Mouse (Mus musculus) left cerebral cortex, adult 8-10 months (tissue): ENCODE measurements around the gene Zfp664. TPM values are rescaled to one million over a fixed set of nuclear protein-coding genes. Genes with fewer than 3 reads are reported as not detected.

Source experiments
- DNase-seq, 2 experiments: peaks; one replicate each; pipeline ENCODE4 v3.0.0; 2022; ENCODE audit warnings: low spot score in 2 of 2
- total RNA-seq, 4 experiments: library from RNA; stranded (reverse); gene quantifications; 2 replicates each; pipeline ENCODE4 v1.2.4; 2022

Gene Zfp664
- 10 to 100 TPM; 62.0 to 71.7 (median 64.9) TPM for total RNA-seq

DNA sequence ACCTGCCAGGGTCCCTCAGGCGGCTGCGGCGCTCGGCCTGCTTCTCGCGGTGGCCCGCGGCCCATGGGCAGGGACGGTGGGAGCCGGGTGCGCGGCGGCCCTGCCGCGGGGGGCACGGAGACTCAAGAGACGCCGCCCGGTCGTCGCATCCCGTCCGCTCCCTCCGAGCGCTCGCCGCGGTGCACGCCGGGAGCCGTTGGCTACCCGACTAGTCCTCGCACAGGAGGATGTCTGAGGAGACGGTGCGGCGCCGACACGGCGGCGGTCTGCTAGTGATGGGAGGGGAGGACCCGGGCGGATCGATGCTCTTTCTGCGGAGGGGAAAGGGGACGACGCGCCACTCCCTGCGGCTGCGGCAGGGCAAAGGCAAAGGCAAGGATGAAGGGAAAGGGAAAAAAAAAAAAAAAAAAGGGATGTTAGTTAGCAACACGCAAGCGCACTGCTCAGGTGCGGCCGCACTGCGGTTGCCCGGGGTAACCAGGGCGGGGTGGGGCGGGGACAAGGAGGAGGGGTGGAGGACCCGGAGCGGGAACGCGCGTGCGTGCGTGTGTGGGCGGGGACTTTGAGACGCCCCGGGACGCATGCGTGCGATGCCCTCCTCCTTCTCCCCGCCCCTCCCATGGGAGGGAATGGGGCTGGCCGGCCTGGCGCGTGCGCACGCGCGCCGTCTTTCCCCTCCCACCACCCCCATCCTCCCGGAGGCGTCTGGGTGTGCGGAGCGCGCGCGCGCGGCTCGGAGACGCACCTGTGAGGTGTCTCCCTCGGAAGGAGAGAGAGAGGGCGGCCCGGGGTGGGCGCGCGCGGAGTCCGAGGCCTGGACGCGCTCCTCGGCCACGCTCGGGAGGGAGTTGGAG is at the start of gene Zfp664, which contains the start of gene Ccdc92:
TSS of gene Zfp664 (plus strand) at position 679 of the 854 bp plus-strand sequence.
TSS of gene Ccdc92 (minus strand) at position 412 of the 854 bp plus-strand sequence.
- DNase-seq = peak; percentile 78 to 97

DNA sequence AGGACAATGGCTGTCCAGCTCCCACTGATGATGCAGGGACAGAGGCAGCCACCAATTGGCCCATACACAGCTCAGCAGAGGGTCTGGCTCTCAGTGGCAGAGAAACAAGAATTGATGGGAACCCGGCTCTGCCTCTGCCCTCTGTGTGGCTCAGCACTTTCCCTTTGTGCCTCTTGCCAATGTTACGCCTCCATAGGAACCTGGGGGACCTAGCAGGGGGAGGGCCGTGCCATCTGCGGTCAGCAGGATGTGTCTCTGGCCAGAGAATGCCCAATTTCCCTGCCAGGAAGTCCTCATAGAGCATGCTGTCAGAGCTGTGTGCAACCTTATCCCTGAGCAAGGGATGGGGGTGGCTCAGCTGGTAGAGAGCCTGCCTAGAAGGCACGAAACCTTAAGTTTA is 47.7 kb upstream of the Zfp664 start:
- no peak for DNase-seq

DNA sequence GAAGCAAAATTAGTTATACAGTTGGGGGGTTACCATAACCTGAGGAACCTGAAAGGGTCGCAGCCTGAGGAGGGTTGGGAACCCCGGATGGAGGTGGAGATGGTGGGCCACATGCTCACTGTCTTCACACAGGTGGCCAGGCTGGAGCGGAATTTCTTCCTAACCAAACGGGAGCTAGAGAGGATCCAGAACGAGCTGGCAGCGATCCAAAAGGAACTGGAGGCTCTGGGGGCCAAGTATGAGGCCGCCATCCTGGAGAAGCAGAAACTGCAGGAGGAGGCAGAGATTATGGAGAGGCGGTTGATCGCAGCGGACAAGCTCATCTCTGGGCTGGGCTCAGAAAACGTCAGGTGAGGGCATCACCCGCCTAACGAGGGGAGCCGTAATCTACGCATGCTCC is 45.4 kb upstream of the Zfp664 start:
- no peak for DNase-seq

DNA sequence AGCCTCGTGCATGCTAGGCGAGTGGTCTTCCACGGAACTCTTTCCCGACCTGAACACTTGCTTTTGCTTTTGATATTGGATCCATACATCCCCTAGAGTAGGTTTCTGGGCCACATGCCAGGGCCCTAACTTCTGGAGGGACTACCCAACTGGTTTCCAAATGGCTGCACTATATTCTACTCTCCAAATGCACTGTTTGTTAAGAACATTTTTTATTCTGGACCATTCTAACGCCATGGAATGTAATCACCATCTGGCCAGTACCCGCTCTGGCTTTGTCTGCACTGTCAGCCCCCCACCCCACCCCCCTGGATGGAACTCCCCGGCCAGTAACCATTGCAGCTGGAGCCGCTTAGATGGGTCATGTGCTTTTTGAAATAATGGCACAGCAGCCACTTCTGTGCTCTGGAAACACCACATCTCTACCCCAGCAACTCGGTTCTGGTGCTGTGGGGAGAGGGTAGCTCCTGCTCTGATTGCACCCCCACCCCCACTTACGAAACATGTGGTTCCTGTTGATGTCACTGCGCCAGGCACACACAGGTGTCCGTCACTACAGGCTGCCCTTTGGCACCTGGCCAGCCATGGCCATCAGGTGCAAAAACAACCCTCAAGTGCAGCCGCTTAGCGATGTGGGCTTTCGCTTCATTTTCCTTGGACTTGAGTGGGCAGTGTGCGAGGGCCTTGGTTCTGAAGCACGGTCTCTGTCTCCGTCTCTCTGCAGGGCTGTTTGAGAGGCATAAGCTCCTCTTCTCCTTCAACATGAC is 40.2 kb upstream of the Zfp664 start:
- DNase-seq = no peak

DNA sequence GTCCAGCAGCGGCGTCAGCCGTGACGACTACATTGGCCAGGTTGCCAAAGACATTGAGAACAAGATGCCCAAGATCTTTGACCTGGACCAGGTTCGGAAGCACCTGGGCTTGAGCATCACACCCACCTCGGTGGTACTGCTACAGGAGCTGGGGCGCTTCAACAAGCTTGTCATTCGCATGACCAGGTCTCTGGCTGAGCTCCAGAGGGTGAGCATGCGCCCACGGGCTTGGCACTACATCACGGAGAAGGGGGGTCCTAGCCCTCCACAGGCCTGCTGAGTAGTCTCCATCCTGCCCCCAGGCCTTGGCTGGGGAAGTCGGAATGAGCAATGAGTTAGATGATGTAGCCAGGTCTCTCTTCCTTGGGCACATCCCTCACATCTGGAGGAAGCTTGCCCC is 32.2 kb upstream of the Zfp664 start:
- DNase-seq = no peak

DNA sequence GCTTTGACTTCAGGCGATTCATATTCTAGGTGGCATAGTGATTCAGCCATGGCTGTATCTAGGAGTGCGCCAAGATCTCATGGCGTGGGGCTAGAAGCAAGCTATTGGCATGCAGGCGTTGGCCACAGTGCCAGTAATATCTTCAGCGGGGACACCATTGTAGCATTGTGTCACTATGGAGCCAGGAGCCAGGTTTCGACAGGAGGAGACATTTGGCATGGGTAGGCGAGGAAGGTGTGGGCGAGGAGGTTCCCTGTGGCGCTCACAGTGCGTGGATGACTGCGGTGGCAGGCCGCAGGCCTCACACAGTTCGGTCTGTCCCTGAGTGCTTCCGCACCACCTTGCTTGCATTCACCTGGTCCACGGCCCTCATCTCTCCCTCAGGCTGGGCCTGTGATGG is 27.3 kb upstream of the Zfp664 start:
- peak in 1 of 2 experiments; percentile 43 for DNase-seq

DNA sequence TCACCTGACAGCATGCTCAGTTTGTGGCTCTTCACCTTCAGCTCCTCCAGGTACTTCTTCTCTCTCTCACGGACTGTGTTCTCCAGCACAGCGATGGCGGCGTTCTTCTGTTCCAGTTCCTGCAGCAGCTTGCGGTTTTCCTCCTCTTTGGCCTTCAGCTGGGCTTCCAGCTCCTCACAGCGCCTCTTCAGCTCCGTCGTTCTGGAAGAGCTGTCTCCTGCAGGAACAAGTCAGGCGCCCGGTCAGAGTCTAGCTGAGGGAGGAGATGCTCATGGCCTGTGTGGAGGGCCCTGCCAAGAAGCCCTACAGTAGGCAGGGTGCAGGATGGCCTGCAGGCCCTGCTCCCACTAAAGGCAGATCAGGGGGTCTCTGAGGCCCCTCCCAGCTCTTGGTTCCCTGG is 26.4 kb upstream of the Zfp664 start:
- DNase-seq = no peak

DNA sequence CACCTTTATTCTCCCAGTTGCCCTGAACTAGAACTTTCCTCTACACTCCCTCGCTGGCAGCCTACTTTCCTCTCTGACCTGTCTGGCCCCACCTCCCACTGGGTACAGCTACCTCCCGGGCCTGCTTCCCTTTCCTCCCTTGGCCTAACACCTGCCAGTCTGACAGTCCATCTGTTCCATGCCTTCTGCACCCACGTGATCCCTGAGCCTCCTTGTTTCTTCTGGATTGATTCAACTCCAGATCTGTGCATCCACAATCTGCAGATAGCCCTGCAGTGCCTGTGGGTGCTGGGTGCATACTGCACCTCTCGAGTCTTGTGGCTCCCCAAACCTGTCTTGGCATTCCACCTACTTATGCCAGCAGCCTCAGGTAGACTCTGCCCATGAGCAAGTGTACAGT is 25.9 kb upstream of the Zfp664 start:
- DNase-seq = peak; percentile 13 to 71

DNA sequence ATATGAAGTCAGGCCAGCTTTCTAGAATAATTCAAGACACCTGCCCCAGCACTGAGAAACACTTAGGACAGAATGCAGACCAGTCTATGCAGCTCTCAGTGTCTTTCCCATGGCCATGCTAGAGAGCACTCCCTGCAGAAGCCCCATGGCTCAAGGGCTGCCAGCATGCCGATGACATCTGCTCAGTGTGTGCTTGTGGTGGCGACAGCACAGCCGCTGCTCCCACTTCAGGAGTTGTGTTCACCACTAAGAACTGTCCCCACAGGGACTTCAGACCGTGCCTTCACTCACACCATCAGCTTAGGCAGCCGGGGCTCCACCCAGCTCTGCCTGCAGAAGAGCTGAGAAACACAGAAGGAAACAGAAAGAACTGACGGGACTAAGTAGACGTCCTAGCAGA is 22.3 kb upstream of the Zfp664 start:
- no peak for DNase-seq

DNA sequence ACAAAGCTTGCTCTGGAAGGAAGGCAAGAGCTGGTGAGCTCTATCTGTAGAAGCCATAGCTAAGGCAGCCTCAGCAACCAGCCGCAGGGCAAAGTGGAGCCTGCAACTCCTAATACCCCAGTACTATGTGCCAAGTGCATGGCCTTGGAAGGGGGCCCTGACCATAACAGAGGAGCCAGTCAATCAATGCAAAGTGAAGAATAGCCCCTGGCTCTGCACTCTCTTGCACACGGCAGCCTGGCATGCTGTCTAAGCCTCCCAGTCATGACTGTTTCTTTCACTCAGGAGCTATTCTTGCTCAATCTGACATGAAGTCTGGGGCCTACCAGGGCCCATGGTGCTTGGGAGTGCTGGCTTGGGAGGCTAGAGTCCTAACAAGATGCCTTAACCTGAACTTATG is 21.8 kb upstream of the Zfp664 start:
- DNase-seq = no peak

DNA sequence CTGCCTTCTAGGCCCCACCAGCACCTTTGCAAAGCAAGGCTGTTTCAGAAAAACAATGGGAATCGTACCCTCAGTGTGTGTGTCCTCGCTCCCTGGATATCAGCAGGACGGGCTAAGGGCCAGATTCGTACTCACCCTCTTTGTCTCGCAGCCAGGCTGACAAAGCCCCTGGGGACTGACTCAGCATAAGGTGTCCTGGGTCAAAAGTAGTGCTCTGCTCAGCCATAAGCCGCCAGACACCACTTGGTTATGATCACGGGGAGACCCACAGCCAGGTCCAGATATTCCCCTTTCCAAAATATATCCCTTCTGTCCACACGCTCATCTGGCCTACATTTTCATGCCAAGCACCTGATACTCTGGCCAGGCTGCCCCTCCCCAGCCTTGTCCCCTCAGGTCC is 19.1 kb upstream of the Zfp664 start:
- DNase-seq = no peak

DNA sequence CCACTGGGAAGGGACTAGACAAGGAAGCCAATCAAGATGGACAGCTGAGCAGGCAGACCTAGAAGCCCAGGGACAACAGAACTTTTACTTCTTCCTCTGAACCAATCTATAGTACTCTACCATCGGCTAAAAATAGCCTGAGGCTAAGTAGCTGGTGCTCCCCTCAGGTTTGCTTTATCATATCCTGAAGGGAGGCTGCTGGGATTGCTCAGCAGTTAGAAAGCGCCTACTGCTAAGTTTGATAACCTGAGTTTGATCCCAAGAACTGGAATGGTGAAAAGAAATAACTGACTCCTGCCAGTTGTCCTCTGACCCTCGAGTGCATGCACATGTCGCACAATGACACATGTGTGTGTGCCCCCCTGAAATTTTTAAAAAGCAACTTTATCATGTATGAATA is 17.6 kb upstream of the Zfp664 start:
- DNase-seq = no peak

DNA sequence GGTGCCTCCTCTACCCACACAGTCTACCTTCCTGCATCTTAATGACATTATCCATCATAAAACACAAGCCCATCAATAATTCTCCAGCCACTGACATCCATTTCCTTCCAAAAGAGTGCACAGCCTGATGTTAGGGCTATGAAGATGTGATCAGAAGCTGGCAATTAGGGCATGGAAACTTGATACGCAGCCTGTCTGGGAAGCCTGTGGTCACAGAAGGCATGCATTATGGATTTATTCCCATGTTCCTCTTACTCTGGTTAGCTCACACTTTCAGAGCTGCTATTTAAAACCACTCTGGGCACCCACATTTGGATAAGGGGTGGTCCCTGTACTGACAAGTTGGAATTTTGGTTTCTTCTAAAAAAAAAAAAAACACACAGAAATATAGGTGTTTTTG is 15.5 kb upstream of the Zfp664 start:
- no peak for DNase-seq

DNA sequence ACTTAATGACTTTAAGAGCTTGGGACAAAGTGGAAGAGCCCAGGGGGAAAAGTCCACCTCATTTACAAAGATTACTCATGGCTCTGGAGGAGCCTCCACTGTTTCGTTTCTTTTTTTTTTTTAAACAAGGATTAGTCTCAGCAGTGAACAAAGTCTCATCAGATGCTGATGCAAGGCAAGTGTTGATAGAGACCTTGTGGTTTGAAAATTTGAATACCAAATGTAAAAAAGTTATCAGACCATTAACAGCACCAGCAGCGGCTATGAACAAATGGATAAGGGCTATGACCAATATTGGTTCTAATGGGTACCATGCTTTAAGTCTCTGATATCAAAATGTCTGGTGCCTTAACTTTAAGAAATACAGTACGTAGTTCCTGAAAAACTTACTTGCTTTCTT is 13.5 kb upstream of the Zfp664 start:
- no peak for DNase-seq

DNA sequence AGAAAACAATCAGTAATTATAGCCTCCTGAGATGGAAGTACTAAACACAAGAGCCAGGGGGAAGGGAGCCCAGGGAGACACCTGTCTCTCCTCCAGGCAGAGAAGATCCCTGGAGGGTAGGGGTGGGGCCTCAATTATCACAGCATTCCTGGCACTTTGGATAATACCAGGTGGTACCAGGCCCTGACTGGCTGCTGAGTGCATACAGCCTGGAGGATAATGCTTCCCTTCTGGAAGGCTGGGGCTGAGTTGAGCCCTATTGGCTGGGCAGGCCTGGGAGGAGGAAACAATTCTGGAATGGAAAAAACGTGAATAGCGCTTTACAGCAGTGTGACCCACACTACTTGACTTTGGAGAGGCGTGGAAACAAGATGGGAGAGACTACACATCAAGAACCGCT is 10.9 kb upstream of the Zfp664 start:
- DNase-seq = no peak

DNA sequence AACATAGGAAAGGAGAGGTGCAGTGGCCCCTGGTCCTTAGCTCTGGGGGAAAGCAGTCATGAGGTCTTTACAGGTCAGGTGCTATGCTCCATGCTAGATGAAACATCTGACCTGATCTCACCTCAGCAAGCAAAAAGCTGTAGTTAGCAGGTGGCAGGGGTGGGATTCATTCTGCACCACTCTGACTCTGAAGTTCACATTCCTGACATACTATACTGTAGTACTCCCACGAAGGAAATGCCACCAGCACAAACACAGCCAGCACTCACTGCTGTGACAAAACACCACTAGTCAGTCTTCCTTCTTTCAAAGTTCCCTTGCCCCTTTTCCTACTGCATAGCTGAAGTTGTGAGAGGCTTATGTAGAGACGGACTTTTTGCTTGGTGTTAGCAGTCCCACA is 10.2 kb upstream of the Zfp664 start:
- no peak for DNase-seq

DNA sequence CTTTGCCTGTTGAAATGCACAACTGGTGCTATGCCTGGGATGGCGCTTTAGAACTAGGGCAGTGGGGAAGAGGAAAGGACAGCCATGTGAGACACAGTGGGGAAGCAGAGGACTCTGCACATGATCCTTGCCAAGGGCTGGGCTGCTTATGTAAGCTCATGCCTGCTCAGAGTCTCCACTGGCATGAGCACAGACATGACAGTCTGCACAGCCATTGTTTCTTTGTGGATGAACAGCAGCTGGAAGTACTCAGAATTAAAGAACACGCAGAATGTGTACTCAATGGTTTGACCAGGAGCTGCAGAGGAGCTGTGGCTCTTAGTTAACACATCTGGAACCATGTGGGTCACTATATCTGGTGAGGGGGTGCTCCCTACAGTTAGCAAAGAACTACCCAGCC is 9.4 kb upstream of the Zfp664 start:
- no peak for DNase-seq

DNA sequence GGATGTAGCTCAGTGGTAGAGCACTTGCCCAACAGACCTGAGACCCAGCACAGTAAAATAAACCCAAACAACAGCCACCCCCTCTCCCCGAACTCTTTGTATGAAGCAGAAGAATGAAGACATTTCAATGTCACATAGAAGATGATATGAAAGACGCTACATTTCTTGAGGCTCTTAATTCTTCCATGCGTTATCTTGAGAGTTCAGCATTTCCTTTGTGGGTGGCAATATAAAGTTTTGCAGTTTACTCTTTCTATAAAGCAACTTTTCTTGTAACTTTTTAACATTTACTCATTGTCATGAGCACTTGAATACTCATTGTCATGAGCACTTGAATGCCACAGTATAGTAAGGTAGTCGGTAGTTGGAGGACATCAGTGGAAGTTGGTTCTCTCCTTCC is 8.3 kb upstream of the Zfp664 start:
- DNase-seq = no peak

DNA sequence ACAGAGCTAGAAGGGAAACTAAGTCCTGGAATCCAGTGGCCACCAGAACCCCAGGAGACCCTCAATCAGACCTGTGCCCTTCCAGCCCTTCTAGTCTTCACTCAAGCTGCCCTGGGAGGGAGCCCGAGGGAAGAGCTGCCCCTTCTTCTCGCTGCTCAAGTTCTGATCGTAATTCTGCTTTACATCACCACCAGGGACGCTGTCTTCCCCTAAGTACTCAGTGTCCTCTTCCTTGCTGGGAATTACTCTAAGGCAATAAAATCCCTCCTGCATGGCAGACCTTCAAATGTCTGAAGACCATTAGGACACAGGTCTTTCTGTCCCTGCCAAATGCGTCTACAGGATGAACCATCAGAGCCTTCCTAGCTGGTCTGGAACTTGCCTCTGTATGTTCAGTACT is 2.5 kb upstream of the Zfp664 start:
- DNase-seq = no peak

DNA sequence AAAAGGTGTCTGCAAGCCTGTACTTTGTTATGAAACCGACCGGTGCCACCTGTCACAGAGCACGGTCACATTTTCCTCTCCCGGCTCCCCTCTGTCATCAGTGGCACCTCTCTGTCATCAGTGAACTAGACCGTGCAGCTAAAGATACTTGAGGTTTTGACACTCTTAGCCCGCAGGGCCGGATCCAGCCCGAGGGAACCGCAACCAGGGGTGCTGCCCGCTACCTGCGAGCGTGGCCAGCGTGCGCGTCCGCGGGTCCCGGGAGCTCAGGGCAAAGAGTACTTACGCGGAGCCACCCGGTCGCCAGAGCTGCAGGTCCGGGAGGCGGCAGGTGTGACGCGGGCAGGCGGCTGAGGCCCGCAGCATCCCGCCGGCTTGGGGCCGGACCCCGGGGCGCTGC is 1.0 kb upstream of the Zfp664 start:
- DNase-seq = peak; percentile 36 to 37

DNA sequence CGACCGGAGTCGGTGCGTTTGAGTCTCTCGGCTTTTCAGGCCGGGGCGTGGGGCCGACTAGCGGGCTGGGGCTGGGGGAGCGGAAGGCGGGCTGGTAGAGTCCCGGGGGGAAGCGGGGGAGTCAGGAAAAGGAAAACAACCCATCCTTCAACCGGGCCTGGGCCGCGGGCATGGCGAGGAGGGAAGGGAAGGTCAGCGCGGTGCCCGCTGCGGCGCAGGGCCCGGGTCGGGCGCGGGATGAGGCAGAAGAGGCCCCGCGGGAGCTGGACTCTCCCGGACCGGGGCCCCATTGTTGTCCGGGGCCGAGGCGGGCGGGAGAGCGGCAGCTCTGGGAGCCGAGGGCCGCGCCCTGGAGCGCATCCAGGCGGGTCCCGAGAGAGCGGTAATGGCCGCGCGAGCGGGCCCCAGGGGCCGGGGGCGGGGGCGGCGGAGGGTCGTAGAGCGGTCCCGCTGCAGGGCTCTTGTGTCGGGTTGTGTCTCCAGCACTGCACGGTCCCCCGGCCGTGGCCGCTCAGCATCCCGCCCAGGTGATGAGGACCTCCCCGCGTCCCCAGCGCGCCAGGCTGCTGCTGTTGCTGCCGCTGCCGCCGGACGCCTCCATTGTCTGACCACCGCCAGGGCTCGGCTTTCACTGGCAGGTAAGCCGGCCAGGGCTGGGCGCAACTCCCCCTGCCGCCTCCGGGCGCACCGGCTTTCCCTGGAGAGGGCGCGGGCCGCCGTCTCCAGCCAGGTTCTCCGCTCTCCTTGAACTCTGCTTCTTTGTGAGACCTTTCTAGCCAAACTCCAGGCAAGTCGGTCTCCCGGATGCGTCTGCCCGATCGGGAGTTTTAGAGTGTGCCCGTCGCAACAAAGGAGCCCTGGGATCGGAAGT is 615 bp downstream of the Zfp664 start:
- no peak for DNase-seq

DNA sequence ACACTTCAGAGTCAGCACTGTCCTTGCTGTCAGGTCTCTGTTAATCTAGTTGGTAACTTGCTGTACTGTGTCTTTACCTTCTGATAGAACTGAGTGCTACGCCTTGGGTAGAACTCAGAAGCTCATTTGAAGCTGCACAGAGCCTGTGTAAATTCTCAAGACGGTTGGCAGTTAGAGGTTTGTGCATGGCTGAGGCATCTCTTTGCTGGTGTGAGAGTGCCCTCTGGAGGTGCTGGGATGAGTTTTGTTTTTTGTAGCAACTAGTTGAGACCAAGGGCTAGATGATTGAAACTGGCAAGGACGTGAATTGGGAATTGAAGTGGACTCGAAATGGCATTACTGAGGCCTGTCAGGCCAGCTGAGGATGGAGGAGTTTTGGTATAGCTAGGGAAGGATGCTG is 6.5 kb downstream of the Zfp664 start:
- DNase-seq = peak; percentile 36 to 52
